Mouse (Mus musculus): ENCODE measurements around the gene Olfr828. TPM values are rescaled to one million over a fixed set of nuclear protein-coding genes. Genes with fewer than 3 reads are reported as not detected.

Gene Olfr828
- polyA plus RNA-seq (2015; fragmentation: Nextera tagmentation; extraction: Ambion mirVana): not detected in 2 replicates

- ATAC-seq (ENCODE audit: insufficient read depth): no peak
- H3K4me2 ChIP-seq: no peak within 1 kb of the TSS
- H3K9me3 ChIP-seq (replicated peaks): no peaks in the 10 kb centered on the region
- no peak within 1 kb of the TSS for H3K9ac ChIP-seq
- no peaks in the 10 kb centered on the region for H3K36me3 ChIP-seq (replicated peaks)
- no peaks in the 10 kb centered on the region for H3K27me3 ChIP-seq
- no peak within 1 kb of the TSS for H3K27ac ChIP-seq (replicated peaks)
- H3K4me1 ChIP-seq (replicated peaks): no peaks in the 10 kb centered on the region
- H3K4me3 ChIP-seq (replicated peaks): no peak within 1 kb of the TSS
These were observed at the start of gene Olfr828 for GRCm38 (mm10) chr9:18819426-18819825. TSS of gene Olfr828 (minus strand) at chr9:18819526.

- Histone ChIP-seq H3K4me3 (replicated peaks) (no peak within 1 kb of the TSS), H3K36me3 (replicated peaks) (no peaks in the 10 kb centered on the region), H3K27ac (replicated peaks) (no peak within 1 kb of the TSS), H3K27me3 (no peaks in the 10 kb centered on the region), H3K4me2 (no peak within 1 kb of the TSS), H3K4me1 (replicated peaks) (no peaks in the 10 kb centered on the region), H3K9me3 (replicated peaks) (no peaks in the 10 kb centered on the region), H3K9ac (no peak within 1 kb of the TSS)
- WGBS (ENCODE audit: insufficient replicate concordance): 49% methylated on average over 1 of the region's 1 CpGs
- no peak for ATAC-seq (ENCODE audit: insufficient read depth)
These were observed 35.3 kb upstream of the Olfr828 start, which contains the start of gene Olfr829 for GRCm38 (mm10) chr9:18854633-18855032. TSS of gene Olfr829 (plus strand) at chr9:18854933.

- H3K9me3 ChIP-seq (replicated peaks): no peaks in the 10 kb centered on the region
- no peak overlapping the region for H3K4me2 ChIP-seq
- H3K27me3 ChIP-seq: no peaks in the 10 kb centered on the region
- H3K36me3 ChIP-seq (replicated peaks): no peaks in the 10 kb centered on the region
- ATAC-seq (ENCODE audit: insufficient read depth): no peak
- no peaks in the 10 kb centered on the region for H3K4me1 ChIP-seq (replicated peaks)
- no peak overlapping the region for H3K27ac ChIP-seq (replicated peaks)
- WGBS (ENCODE audit: insufficient replicate concordance): 51% methylated on average over 7 of the region's 7 CpGs
- H3K4me3 ChIP-seq (replicated peaks): no peak overlapping the region
- H3K9ac ChIP-seq: no peak overlapping the region
These were observed 34.0 kb downstream of the Olfr828 start for GRCm38 (mm10) chr9:18785316-18785715.

GRCm38 (mm10) chr9:18779476-18779875, 39.9 kb downstream of the Olfr828 start:
- WGBS (ENCODE audit: insufficient replicate concordance): 65% methylated on average over 24 of the region's 24 CpGs
- no peaks in the 10 kb centered on the region for H3K27me3 ChIP-seq
- no peak for ATAC-seq (ENCODE audit: insufficient read depth)
- no peak overlapping the region for H3K4me3 ChIP-seq (replicated peaks)
- H3K36me3 ChIP-seq (replicated peaks): no peaks in the 10 kb centered on the region
- H3K4me2 ChIP-seq: no peak overlapping the region
- H3K4me1 ChIP-seq (replicated peaks): no peaks in the 10 kb centered on the region
- H3K9me3 ChIP-seq (replicated peaks): no peaks in the 10 kb centered on the region
- no peak overlapping the region for H3K27ac ChIP-seq (replicated peaks)
- H3K9ac ChIP-seq: no peak overlapping the region

- Histone ChIP-seq H3K4me1 (replicated peaks) (no peaks in the 10 kb centered on the region), H3K9ac (no peak overlapping the region), H3K36me3 (replicated peaks) (no peaks in the 10 kb centered on the region), H3K27ac (replicated peaks) (no peak overlapping the region), H3K27me3 (no peaks in the 10 kb centered on the region), H3K4me2 (no peak overlapping the region), H3K4me3 (replicated peaks) (no peak overlapping the region), H3K9me3 (replicated peaks) (no peaks in the 10 kb centered on the region)
- no peak for ATAC-seq (ENCODE audit: insufficient read depth)
- WGBS (ENCODE audit: insufficient replicate concordance): 47% methylated on average over 1 of the region's 1 CpGs
These were observed 40.3 kb downstream of the Olfr828 start for GRCm38 (mm10) chr9:18778981-18779380.

Other genes with a start within 250 kb of the Olfr828 start
- 0.23 and 0.28 TPM in 2 replicates for gene Muc16, start 145.0 kb downstream of the Olfr828 start, polyA plus RNA-seq (2015; fragmentation: Nextera tagmentation; extraction: Ambion mirVana)
- gene Olfr24, start 55.5 kb downstream of the Olfr828 start, polyA plus RNA-seq (2015; fragmentation: Nextera tagmentation; extraction: Ambion mirVana): not detected in 2 replicates
- gene Olfr829, start 35.4 kb upstream of the Olfr828 start, polyA plus RNA-seq (2015; fragmentation: Nextera tagmentation; extraction: Ambion mirVana): not detected in 2 replicates
- not detected in 2 replicates for gene Olfr830, start 55.2 kb upstream of the Olfr828 start, polyA plus RNA-seq (2015; fragmentation: Nextera tagmentation; extraction: Ambion mirVana)
- gene Olfr832, start 117.6 kb upstream of the Olfr828 start, polyA plus RNA-seq (2015; fragmentation: Nextera tagmentation; extraction: Ambion mirVana): not detected in 2 replicates
- gene Olfr834, start 168.5 kb upstream of the Olfr828 start, polyA plus RNA-seq (2015; fragmentation: Nextera tagmentation; extraction: Ambion mirVana): not detected in 2 replicates
- not detected in 2 replicates for gene Olfr835, start 213.2 kb upstream of the Olfr828 start, polyA plus RNA-seq (2015; fragmentation: Nextera tagmentation; extraction: Ambion mirVana)

Measured in liver, embryonic 15.5 days (tissue).